Mouse (Mus musculus) limb, embryonic 12.5 days (tissue): ENCODE data around the gene Troap. TPM values are rescaled to one million over a fixed set of nuclear protein-coding genes. Genes with fewer than 3 reads are reported as not detected.
"Not testable (repeated sequence)": the region's sequence is repeated elsewhere in the genome, so short reads cannot be mapped to it uniquely, and the experiment has no call there.

Experiments used
- ATAC-seq: fragments of 200-750 bp; cut with Nextera tagmentation; 2 replicates; pipeline ENCODE4 v1.8.0; 2017; ENCODE audit warnings: low read depth, moderate TSS enrichment; ENCODE audit not compliant: insufficient number of reproducible peaks, insufficient read depth, low FRiP score, low TSS enrichment
- H3K27ac ChIP-seq: fragments of 300-500 bp; sonication (generic); 2 replicates; pipeline ENCODE4 v1.5.1; 2016; ENCODE audit warnings: mild to moderate bottlenecking, moderate library complexity
- H3K27me3 ChIP-seq: fragments of 300-500 bp; sonication (generic); 2 replicates; pipeline ENCODE4 v1.6.1; 2016; ENCODE audit warnings: mild to moderate bottlenecking, moderate library complexity
- H3K36me3 ChIP-seq: fragments of 300-500 bp; sonication (generic); 2 replicates; pipeline ENCODE4 v1.6.1; 2016; ENCODE audit warnings: mild to moderate bottlenecking, moderate library complexity
- H3K4me1 ChIP-seq: fragments of 300-500 bp; sonication (generic); replicated peaks from 2 replicates; pipeline ENCODE4 v1.6.1; 2016
- H3K4me2 ChIP-seq: fragments of 300-500 bp; sonication (generic); 2 replicates; pipeline ENCODE4 v1.6.1; 2016; ENCODE audit warnings: mild to moderate bottlenecking, moderate library complexity
- H3K4me3 ChIP-seq: fragments of 300-500 bp; sonication (generic); replicated peaks from 2 replicates; pipeline ENCODE4 v1.5.1; 2016; ENCODE audit warnings: mild to moderate bottlenecking
- H3K9ac ChIP-seq: fragments of 300-500 bp; sonication (generic); replicated peaks from 2 replicates; pipeline ENCODE4 v1.6.1; 2016; ENCODE audit warnings: mild to moderate bottlenecking, moderate library complexity
- H3K9me3 ChIP-seq: fragments of 300-500 bp; sonication (generic); 2 replicates; pipeline ENCODE4 v1.6.1; 2016; ENCODE audit warnings: mild to moderate bottlenecking, moderate library complexity
- WGBS: fragments of 180-500 bp; shearing (Covaris S2); methylation state at CpG from one replicate; pipeline ENCODE4 v1.1.7; 2016; 5-methylcytosine and 5-hydroxymethylcytosine counted together
- polyA plus RNA-seq: library from polyadenylated mRNA; unstranded; fragments of >200 nt; fragmentation: Nextera tagmentation; extraction: Ambion mirVana; gene quantifications from 2 replicates; pipeline ENCODE4 v1.2.1, GENCODE M21; 2016

Troap gene
- polyA plus RNA-seq, 1 experiment from 2014 or later = 47.1 TPM

DNA sequence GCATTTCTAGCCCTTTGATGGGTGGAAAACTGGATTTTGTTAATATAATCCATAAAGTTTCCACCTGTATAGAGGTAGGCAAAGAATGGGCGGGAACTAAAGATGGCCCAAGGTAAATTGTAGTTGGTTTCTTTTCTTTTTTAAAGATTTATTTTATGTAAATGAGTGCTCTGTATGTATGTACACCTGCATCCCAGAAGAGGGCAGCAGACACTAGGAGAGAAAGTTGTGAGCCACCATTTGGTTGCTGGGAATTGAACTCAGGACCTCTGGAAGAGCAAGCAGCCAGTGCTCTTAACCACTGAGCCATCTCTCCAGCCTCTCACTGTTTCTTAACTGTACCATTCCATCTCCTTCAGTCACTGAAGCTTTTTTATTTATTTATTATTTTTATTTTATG lies 2.4 kb upstream of the Troap start:
- WGBS = 80% methylated on average over 1 of the region's 1 CpGs
- H3K4me3 ChIP-seq = no peak overlapping the region
- H3K27ac ChIP-seq = no peak overlapping the region
- no peak overlapping the region for H3K9ac ChIP-seq
- peaks cover 13% of the 10 kb centered on the region for H3K4me1 ChIP-seq
- peaks cover 7% of the 10 kb centered on the region for H3K36me3 ChIP-seq
- 0 out of 2 replicates have a peak, but pooled peaks cover 3% of the 10 kb centered on the region for H3K9me3 ChIP-seq
- H3K4me2 ChIP-seq = no peak overlapping the region
- peaks cover 13% of the 10 kb centered on the region for H3K27me3 ChIP-seq
- ATAC-seq = no peak

DNA sequence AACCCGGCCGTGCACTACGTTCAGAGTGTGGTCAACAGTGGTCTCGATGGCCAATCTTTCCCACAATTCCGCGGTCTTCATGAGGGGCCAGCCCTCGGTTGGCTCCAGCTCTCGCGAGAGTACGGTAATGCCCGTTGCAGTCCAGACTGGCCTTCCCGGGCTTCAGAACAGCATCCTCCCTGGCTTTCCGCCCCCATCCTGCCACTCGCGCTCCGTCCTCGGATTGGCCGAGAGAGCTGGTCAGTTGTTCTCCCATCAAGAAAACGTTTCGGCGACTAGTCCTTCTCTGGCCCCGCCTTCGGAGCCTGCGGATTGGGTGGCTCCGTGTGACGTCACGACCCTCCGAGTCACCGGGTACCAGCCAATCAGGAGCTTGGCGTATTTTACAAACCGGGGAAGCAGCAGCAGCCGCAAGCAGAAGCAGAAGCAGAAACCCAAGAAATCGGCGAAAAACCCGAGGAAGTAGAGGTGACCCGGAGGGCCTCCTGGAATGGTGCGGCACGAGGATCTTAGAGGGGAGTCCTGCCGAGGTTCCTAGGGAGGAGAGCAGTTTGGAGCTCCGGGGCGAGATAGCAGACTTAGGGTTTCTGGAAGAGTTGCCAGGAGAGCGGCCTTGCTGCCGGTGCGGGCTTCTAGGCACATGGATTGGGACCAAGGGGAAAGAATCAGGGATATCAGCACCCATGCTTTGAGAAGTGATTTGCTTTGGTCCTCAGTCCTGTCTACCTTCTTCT lies 392 bp downstream of the Troap start:
- H3K27me3 ChIP-seq = no peaks in the 10 kb centered on the region
- peak overlapping the region; percentile 84 for H3K4me2 ChIP-seq
- H3K4me1 ChIP-seq = peaks cover 20% of the 10 kb centered on the region
- peaks cover 28% of the 10 kb centered on the region for H3K36me3 ChIP-seq
- 0 out of 2 replicates have a peak, but pooled peaks cover 3% of the 10 kb centered on the region for H3K9me3 ChIP-seq
- H3K9ac ChIP-seq = peak overlapping the region; percentile 69
- H3K4me3 ChIP-seq = peak overlapping the region; percentile 58
- H3K27ac ChIP-seq = peak overlapping the region; percentile 95
- ATAC-seq = peak; percentile 93
- WGBS = under 1% methylated on average over 44 of the region's 44 CpGs

DNA sequence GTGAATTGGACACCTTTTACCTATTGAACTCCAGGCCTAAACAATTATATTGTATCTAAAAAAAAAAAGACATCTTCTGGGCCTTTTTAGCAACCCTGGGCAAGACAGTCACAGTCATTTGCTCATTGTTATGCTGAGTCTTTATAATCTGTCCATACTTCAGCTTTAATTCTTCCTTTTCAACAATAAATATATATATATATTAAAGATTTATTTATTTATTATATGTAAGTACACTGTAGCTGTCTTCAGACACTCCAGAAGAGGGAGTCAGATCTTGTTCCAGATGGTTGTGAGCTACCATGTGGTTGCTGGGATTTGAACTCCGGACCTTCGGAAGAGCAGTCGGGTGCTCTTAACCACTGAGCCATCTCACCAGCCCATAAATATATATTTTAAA lies 1.6 kb downstream of the Troap start:
- H3K9ac ChIP-seq, H3K27me3 ChIP-seq, ATAC-seq, H3K9me3 ChIP-seq, H3K27ac ChIP-seq: not testable (repeated sequence)
- H3K4me3 ChIP-seq = peak overlapping the region; percentile 58
- peaks cover 20% of the 10 kb centered on the region for H3K4me1 ChIP-seq
- WGBS = 93% methylated on average over 3 of the region's 3 CpGs
- H3K36me3 ChIP-seq = peaks cover 38% of the 10 kb centered on the region
- H3K4me2 ChIP-seq = peak overlapping the region; percentile 84

DNA sequence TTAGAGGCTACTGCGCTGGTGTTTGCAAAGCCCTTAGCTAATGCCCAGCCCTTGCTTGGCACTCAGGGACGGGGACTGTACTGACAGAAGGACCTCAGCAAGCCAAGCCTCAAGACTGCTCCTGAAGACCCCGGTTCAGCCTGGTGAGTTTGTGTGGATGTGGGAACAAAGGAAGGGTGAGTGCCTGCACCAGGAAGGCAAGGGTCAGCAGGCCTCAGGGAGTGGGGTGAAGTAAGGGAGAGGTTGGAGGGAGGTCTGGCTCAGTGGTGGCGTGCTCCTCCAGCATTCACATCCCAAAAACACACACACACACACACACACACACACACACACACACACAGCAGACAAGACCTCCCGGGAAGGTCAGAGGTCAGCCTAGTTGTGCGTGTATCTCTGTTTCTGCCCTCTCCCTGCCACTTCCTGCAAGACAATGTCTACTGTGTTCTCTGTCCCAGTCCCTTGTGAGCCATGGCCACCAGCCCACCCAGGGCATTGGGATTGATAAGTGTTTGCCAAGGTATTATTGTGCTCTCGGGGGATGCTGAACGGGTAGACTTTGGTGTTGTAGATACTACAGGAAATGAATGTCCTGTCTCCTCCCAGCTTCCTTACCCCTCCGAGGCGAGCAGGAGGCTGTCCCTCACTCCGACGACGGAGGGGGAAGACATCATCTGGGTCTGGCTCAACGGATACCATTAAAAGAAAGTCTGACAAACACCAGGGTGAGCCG lies 4.0 kb downstream of the Troap start:
- H3K4me3 ChIP-seq = no peak overlapping the region
- H3K4me2 ChIP-seq = no peak overlapping the region
- no peak for ATAC-seq
- peaks cover 20% of the 10 kb centered on the region for H3K4me1 ChIP-seq
- no peaks in the 10 kb centered on the region for H3K9me3 ChIP-seq
- peaks cover 12% of the 10 kb centered on the region for H3K27me3 ChIP-seq
- no peak overlapping the region for H3K27ac ChIP-seq
- WGBS = 84% methylated on average over 15 of the region's 15 CpGs
- peaks cover 61% of the 10 kb centered on the region for H3K36me3 ChIP-seq
- peak overlapping the region; percentile 13; the same call in 1 of the 2 replicates for H3K9ac ChIP-seq

DNA sequence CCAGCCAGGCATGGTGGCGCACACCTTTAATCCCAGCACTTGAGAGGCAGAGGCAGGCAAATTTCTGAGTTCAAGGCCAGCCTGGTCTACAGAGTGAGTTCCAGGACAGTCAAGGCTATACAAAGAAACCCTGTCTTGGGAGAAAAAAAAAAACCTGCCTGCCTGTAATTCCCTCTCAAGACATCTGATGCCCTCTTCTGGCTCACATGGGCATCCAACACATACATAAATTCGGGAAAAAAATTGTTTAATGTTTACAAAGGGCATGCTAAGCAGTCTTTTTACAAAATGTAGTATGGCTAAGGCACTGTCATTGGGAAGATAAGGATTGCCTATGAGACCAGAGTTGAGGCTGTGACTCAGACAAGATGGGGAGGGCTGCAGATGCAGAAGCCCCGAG lies 5.4 kb downstream of the Troap start:
- Histone ChIP-seq H3K4me3 (no peak overlapping the region), H3K9ac (no peak overlapping the region), H3K9me3 (no peaks in the 10 kb centered on the region), H3K4me1 (peaks cover 25% of the 10 kb centered on the region), H3K4me2 (no peak overlapping the region), H3K27me3 (peaks cover 27% of the 10 kb centered on the region), H3K27ac (no peak overlapping the region), H3K36me3 (peaks cover 63% of the 10 kb centered on the region)
- ATAC-seq = no peak
- 85% methylated on average over 3 of the region's 3 CpGs for WGBS

DNA sequence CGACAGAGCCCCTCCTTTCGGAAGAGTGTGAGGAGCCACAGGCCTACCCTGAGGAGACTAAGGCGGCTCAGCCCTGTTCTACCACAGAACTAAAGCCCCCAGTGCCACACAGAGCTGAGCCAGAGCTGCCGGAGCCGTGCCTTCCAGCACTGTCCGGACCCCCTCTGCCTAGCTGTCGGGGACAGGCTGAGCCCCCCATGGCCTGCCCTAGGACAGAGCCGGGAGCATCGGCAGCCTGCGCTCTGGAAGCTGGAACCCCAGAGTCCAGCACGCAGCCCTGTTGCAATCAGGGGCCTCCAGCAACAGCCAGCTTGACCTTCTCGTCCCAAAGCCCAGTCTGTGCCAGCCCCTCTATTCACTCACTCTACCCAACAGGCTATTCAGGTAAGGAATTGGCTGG lies 7.9 kb downstream of the Troap start:
- 92% methylated on average over 12 of the region's 12 CpGs for WGBS
- no peak overlapping the region for H3K27ac ChIP-seq
- no peak for ATAC-seq
- H3K9ac ChIP-seq = no peak overlapping the region
- H3K4me2 ChIP-seq = no peak overlapping the region
- H3K9me3 ChIP-seq = peaks cover 1% of the 10 kb centered on the region; the same call in 1 of the 2 replicates
- peaks cover 16% of the 10 kb centered on the region for H3K4me1 ChIP-seq
- no peak overlapping the region for H3K4me3 ChIP-seq
- H3K27me3 ChIP-seq = peaks cover 52% of the 10 kb centered on the region
- peaks cover 53% of the 10 kb centered on the region for H3K36me3 ChIP-seq

DNA sequence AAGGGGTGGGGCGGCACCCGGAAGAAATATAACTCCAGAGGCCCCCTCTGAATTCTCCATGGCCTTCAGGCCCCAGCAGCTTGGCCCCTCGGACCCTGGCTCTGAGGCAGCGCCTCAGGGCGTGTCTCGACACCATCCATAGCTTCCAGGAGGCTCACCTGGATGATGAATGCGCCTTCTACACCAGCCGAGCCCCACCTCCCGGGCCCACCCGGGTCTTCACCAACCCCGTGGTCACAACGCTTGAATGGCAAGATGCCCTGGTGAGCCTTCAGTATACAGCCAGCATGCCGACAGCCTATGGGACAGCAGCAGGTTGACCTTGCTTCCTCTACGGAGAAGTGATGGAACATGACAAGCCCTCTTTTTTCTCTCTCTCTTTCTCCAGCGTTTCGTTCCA lies 8.5 kb downstream of the Troap start:
- Histone ChIP-seq H3K27ac (no peak overlapping the region), H3K27me3 (peaks cover 57% of the 10 kb centered on the region), H3K4me3 (no peak overlapping the region), H3K9ac (no peak overlapping the region), H3K4me2 (no peak overlapping the region), H3K4me1 (peaks cover 13% of the 10 kb centered on the region), H3K9me3 (peaks cover 3% of the 10 kb centered on the region; the same call in 1 of the 2 replicates), H3K36me3 (peaks cover 48% of the 10 kb centered on the region)
- no peak for ATAC-seq
- WGBS = 89% methylated on average over 16 of the region's 16 CpGs

DNA sequence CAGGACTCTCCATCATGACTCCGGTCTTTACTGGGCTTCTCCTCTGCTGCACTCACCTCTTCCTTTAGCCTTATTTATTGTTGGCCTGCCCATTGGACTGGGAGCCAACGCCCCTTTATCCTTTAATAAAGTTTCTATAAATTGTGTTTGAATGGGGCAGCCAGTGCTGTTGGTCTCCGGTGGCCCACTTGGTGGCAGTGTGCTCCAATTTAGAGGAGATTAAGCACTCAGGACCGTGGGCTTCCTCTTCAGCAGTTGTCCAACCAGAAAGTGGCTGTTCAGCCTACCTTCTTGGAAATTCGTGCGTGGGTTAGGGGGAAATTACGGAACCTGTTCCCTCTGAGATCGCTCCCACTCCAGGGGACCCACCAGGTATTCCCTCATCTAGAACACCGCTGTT lies 8.9 kb downstream of the Troap start:
- Histone ChIP-seq H3K4me2 (no peak overlapping the region), H3K9me3 (peaks cover 3% of the 10 kb centered on the region; the same call in 1 of the 2 replicates), H3K9ac (no peak overlapping the region), H3K4me1 (peaks cover 17% of the 10 kb centered on the region), H3K4me3 (no peak overlapping the region), H3K36me3 (peaks cover 44% of the 10 kb centered on the region), H3K27me3 (peaks cover 61% of the 10 kb centered on the region), H3K27ac (no peak overlapping the region)
- no peak for ATAC-seq
- WGBS = 66% methylated on average over 9 of the region's 9 CpGs

DNA sequence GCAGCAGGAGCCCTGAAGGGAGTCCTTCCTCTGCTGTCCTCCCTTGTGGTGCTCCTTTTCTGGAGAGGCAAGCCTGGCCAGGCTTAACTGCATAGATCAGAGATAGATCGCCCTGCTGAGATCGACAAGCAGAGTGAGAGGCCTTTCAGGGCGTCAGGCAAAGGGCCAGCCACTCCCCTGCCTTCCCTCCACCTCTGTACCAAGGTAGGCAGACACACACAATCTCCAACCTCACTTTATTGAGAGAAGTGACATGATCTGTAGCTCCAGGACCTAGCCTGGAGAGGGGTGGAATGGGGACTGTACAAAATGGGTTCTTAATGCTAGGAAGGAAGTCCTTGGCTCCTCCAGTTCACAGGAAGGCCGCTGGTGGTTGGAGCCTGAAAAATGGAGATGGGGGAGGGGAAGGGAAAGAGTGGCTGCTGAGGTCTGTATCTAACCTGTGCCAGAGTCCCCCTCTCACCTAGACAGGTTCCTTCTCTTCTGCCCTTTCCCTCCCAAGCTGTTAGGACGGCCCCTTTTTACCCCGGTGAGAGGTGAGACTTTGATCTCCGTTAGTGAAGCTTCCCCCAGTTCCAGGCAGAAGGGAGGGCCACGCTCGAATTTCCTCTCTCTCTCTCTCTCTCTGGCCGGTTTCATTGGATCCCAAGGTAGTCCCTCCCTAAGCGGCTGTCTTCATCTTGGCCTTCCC lies 9.6 kb downstream of the Troap start:
- H3K4me3 ChIP-seq = peak overlapping the region; percentile 12; the same call in 1 of the 2 replicates
- peaks cover 14% of the 10 kb centered on the region for H3K4me1 ChIP-seq
- peaks cover 69% of the 10 kb centered on the region for H3K27me3 ChIP-seq
- no peak for ATAC-seq
- H3K4me2 ChIP-seq = peak overlapping the region; percentile 26; the same call in 1 of the 2 replicates
- H3K27ac ChIP-seq = no peak overlapping the region
- H3K36me3 ChIP-seq = peaks cover 36% of the 10 kb centered on the region
- H3K9ac ChIP-seq = no peak overlapping the region
- whole genome bisulfite sequencing = 6% methylated on average over 11 of the region's 11 CpGs
- peaks cover 3% of the 10 kb centered on the region; the same call in 1 of the 2 replicates for H3K9me3 ChIP-seq

DNA sequence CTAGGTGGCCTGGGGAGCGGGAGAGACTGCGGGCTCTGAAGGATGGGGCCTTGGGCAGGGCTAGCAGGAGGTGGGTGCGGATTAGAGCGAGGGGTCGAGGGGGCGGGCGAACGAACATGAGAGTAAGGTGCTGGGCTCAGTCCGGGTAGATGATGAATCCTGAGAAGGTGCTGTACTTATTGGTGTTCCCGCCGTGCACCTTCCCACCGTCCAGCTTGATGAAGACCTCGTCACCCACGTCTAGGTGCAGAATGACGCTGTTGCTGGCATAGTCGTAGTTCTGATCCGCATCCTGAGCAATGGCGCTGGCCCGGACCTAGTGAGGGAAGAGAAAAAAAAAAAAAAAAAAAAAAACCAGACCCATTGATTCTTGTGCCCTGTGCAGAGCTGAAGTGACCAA lies 10.2 kb downstream of the Troap start:
- Histone ChIP-seq H3K4me1 (peaks cover 14% of the 10 kb centered on the region), H3K27me3 (peaks cover 75% of the 10 kb centered on the region), H3K36me3 (peaks cover 35% of the 10 kb centered on the region), H3K4me3 (peak overlapping the region; percentile 12; the same call in 1 of the 2 replicates), H3K4me2 (peak overlapping the region; percentile 26; the same call in 1 of the 2 replicates), H3K9ac (no peak overlapping the region), H3K27ac (no peak overlapping the region), H3K9me3 (peaks cover 3% of the 10 kb centered on the region; the same call in 1 of the 2 replicates)
- WGBS = 7% methylated on average over 19 of the region's 19 CpGs
- no peak for ATAC-seq

DNA sequence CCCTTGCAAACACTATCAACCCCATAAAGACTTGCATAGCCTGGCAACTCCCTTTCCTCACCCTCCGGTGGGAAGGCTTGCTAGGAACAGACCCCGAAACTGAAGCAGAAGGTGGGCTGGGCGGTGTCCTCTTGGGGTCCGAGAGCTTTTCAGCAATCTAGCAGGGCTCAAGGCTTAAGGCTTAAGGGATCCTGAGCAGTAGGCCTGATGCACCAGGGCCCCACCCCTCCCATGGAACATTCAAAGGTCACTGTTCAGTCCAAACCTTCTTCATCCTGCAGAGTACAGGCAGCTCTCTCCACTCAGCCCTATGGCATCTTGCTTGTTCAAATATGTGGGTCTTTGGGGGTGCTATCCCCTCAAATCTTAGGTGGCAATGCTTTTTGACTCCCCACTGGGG lies 11.6 kb downstream of the Troap start:
- Histone ChIP-seq H3K4me3 (no peak overlapping the region), H3K9me3 (peaks cover 3% of the 10 kb centered on the region; the same call in 1 of the 2 replicates), H3K4me2 (no peak overlapping the region), H3K9ac (no peak overlapping the region), H3K36me3 (peaks cover 25% of the 10 kb centered on the region), H3K27ac (no peak overlapping the region), H3K4me1 (peaks cover 14% of the 10 kb centered on the region), H3K27me3 (peaks cover 89% of the 10 kb centered on the region)
- WGBS = 63% methylated on average over 4 of the region's 4 CpGs
- ATAC-seq = no peak
